Mouse (Mus musculus): Measurements from ENCODE around the gene Fbxo31. TPM values are rescaled to one million over a fixed set of nuclear protein-coding genes. Genes with fewer than 3 reads are reported as not detected.
A peak's percentile ranks its signal among the peaks of the same experiment; 100 is the strongest.

Fbxo31 gene
- polyA plus RNA-seq, 1 experiment, result 16.2 TPM

DNA sequence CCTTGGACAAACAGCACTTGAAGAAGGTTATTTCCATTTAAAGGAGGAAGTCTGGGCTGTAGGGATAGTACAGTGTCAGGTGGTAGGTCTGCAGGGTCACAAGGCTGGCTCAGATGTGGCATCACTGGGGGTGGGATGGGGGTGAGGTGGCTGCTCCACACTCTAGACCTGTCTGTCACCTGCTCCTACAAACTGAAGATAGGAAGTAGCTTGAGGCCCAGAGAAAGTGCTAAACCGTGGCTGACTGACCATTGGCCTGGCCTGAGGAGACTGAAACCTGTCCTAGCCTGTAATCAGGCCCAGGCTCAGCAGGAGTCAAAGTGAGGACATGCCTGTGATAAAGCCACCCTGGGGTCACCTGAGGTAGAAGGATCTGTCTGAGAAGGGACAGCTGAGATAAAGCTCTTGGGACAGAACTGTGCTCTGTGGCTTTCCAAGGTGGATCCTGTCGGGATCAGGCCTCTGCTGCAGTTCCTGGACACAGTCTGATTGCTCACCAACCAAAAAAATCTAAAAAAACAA, 10.7 kb upstream of the Fbxo31 start:
- H3K4me3 ChIP-seq (ENCODE audit: insufficient read depth, low read depth, low read length), result no peak overlapping the region
- no peaks in the 10 kb centered on the region for H3K27me3 ChIP-seq (replicated peaks; ENCODE audit: control insufficient read depth, insufficient read depth, low read length)
- H3K36me3 ChIP-seq (ENCODE audit: control insufficient read depth, insufficient read depth, low read length), result no peaks in the 10 kb centered on the region
- TF ChIP-seq CTCF (conservative IDR thresholded peaks at IDR 0.05; ENCODE audit: insufficient read depth, insufficient read length, low read depth, low read length), result no peak
- TF ChIP-seq POLR2A (IDR thresholded peaks at IDR 0.05; ENCODE audit: low read depth, low read length), result no peak
- peaks cover 20% of the 10 kb centered on the region for H3K4me1 ChIP-seq (ENCODE audit: control insufficient read depth, insufficient read depth, low read length)
- no peak overlapping the region for H3K27ac ChIP-seq (ENCODE audit: insufficient read depth, low read depth, low read length)
- DNase-seq, result no peak
- 66% methylated on average over 2 of the region's 2 CpGs for WGBS

DNA sequence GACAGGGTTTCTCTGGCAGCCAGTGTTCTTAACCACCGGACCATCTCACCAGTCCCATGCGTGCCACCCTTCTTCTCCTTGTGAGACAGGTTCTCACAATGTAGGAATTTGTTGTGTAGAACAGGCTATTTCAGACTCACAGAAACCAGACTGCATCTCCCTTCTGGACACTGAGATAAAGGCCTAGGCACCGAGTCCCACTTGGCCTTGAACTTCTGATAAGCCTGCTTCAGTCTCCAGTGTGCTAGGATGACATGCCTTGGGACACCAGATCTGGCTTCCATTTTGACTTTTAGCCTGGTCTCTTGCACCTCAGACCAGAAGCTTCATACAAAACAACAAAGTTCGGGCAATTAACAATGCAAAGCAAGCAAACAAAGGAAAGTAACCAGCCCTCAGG, 10.1 kb upstream of the Fbxo31 start:
- Histone ChIP-seq H3K36me3 (ENCODE audit: control insufficient read depth, insufficient read depth, low read length) (no peaks in the 10 kb centered on the region), H3K4me3 (ENCODE audit: insufficient read depth, low read depth, low read length) (no peak overlapping the region), H3K27me3 (replicated peaks; ENCODE audit: control insufficient read depth, insufficient read depth, low read length) (no peaks in the 10 kb centered on the region), H3K4me1 (ENCODE audit: control insufficient read depth, insufficient read depth, low read length) (peaks cover 20% of the 10 kb centered on the region), H3K27ac (ENCODE audit: insufficient read depth, low read depth, low read length) (no peak overlapping the region)
- 87% methylated on average over 4 of the region's 4 CpGs for WGBS
- TF ChIP-seq CTCF (conservative IDR thresholded peaks at IDR 0.05; ENCODE audit: insufficient read depth, insufficient read length, low read depth, low read length) (no peak), POLR2A (IDR thresholded peaks at IDR 0.05; ENCODE audit: low read depth, low read length) (no peak)
- no peak for DNase-seq

DNA sequence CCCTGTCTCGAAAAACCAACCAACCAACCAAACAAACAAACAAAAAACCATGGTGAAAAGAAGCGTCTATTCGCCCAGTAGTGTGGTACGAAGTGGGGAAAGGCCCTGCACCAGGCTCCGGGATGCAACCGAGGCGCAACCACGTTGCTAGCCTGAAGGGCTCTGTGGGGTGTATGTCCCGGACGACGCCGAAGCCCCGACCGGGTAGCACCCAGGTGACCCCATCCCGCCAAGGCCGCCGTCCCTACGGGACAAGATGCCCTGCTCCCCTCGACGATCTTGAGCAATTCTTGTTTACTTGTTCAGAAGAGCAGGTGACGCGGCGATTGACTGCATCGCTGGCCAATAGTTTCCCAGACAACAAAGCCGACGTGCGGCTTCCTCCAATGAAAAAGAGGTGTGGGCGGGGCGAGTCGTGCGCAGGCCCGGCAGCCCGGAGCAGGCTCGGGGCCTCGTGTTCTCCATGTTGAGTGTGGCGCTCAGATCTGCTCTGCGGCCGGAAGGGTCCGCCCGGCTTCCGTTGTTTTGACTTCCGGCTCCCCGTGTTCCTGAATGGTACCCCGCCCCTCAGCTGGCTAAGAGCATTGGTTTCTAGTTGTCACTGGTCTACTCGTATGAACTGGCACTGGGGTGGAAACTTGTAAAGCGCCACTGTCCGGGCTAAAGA, 6.7 kb upstream of the Fbxo31 start:
- Histone ChIP-seq H3K36me3 (ENCODE audit: control insufficient read depth, insufficient read depth, low read length) (no peaks in the 10 kb centered on the region), H3K27ac (ENCODE audit: insufficient read depth, low read depth, low read length) (peak overlapping the region; percentile 79), H3K4me3 (ENCODE audit: insufficient read depth, low read depth, low read length) (peak overlapping the region; percentile 68), H3K4me1 (ENCODE audit: control insufficient read depth, insufficient read depth, low read length) (peaks cover 4% of the 10 kb centered on the region; the same call in 1 of the 2 replicates), H3K27me3 (replicated peaks; ENCODE audit: control insufficient read depth, insufficient read depth, low read length) (no peaks in the 10 kb centered on the region)
- WGBS, result under 1% methylated on average over 47 of the region's 47 CpGs
- TF ChIP-seq CTCF (conservative IDR thresholded peaks at IDR 0.05; ENCODE audit: insufficient read depth, insufficient read length, low read depth, low read length) (no peak), POLR2A (IDR thresholded peaks at IDR 0.05; ENCODE audit: low read depth, low read length) (peak; percentile 94)
- peak; percentile 100 for DNase-seq

DNA sequence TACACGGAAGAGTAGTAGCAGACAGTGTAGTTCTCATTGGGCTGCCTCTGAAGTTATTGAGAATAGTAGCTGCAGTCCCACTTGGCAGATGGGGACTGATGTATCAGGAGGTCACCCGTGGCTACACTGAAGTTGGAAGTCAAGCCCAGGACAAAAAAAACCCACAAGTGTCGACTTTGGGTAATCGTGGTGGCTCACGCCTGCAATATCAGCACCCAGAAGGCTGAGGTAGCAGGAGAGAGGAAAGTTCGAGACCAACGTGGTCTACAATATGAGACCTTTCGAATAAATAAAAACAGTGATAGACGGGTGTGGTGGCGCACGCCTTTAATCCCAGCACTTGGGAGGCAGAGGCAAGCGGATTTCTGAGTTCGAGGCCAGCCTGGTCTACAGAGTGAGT, 6.1 kb upstream of the Fbxo31 start:
- H3K36me3 ChIP-seq (ENCODE audit: control insufficient read depth, insufficient read depth, low read length), result no peaks in the 10 kb centered on the region
- DNase-seq, result no peak
- peaks cover 4% of the 10 kb centered on the region; the same call in 1 of the 2 replicates for H3K4me1 ChIP-seq (ENCODE audit: control insufficient read depth, insufficient read depth, low read length)
- 43% methylated on average over 13 of the region's 13 CpGs for WGBS
- no peaks in the 10 kb centered on the region for H3K27me3 ChIP-seq (replicated peaks; ENCODE audit: control insufficient read depth, insufficient read depth, low read length)
- TF ChIP-seq CTCF (conservative IDR thresholded peaks at IDR 0.05; ENCODE audit: insufficient read depth, insufficient read length, low read depth, low read length) (no peak), POLR2A (IDR thresholded peaks at IDR 0.05; ENCODE audit: low read depth, low read length) (no peak)
- peak overlapping the region; percentile 79 for H3K27ac ChIP-seq (ENCODE audit: insufficient read depth, low read depth, low read length)
- peak overlapping the region; percentile 68 for H3K4me3 ChIP-seq (ENCODE audit: insufficient read depth, low read depth, low read length)

DNA sequence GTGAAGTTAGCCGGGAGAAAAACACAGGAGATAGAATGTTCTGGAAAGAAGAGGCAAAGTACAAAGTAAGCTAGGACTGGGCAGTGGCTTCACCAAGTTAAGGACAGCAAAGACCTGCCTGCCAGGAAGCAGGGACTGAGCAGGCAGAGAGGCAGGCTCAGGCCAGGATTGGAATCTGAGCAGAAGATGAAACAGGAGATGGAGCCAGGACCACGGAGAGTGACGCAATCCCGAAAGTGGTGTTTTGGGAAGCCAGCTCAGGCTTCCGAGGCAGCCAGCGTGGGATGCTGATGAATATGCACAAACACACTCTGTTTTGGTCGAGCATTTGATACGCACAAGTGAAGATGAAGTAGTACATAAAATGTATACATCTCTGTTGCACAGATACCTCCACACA, 5.0 kb upstream of the Fbxo31 start:
- Histone ChIP-seq H3K27me3 (replicated peaks; ENCODE audit: control insufficient read depth, insufficient read depth, low read length) (no peaks in the 10 kb centered on the region), H3K27ac (ENCODE audit: insufficient read depth, low read depth, low read length) (no peak overlapping the region), H3K36me3 (ENCODE audit: control insufficient read depth, insufficient read depth, low read length) (no peaks in the 10 kb centered on the region), H3K4me1 (ENCODE audit: control insufficient read depth, insufficient read depth, low read length) (peaks cover 4% of the 10 kb centered on the region; the same call in 1 of the 2 replicates), H3K4me3 (ENCODE audit: insufficient read depth, low read depth, low read length) (no peak overlapping the region)
- no peak for TF ChIP-seq CTCF (conservative IDR thresholded peaks at IDR 0.05; ENCODE audit: insufficient read depth, insufficient read length, low read depth, low read length)
- WGBS, result 38% methylated on average over 8 of the region's 8 CpGs
- no peak for DNase-seq

DNA sequence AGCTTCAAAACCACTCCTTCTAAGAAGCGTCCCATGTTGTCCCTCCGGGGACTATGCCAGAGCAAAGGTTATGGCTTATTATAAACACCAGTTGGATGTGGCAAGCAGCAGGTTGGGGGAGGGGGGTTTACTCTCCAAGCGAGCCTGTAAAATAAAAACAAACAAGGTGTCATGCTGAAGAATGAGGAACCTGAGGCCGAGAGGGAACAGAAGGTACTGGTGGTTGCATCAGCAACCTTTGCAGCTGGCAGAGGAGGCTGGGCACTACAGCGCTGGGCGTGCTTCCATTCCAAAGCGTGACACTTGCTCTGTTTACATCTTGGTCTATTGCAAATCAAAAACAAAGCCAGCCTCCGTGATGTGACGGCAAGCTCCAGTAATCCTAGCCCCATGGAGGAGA, 1.9 kb upstream of the Fbxo31 start:
- no peak for DNase-seq
- Histone ChIP-seq H3K36me3 (ENCODE audit: control insufficient read depth, insufficient read depth, low read length) (no peaks in the 10 kb centered on the region), H3K4me3 (ENCODE audit: insufficient read depth, low read depth, low read length) (no peak overlapping the region), H3K4me1 (ENCODE audit: control insufficient read depth, insufficient read depth, low read length) (peaks cover 10% of the 10 kb centered on the region; the same call in 1 of the 2 replicates), H3K27me3 (replicated peaks; ENCODE audit: control insufficient read depth, insufficient read depth, low read length) (no peaks in the 10 kb centered on the region), H3K27ac (ENCODE audit: insufficient read depth, low read depth, low read length) (no peak overlapping the region)
- TF ChIP-seq CTCF (conservative IDR thresholded peaks at IDR 0.05; ENCODE audit: insufficient read depth, insufficient read length, low read depth, low read length) (no peak), POLR2A (IDR thresholded peaks at IDR 0.05; ENCODE audit: low read depth, low read length) (no peak)
- 39% methylated on average over 9 of the region's 9 CpGs for WGBS

DNA sequence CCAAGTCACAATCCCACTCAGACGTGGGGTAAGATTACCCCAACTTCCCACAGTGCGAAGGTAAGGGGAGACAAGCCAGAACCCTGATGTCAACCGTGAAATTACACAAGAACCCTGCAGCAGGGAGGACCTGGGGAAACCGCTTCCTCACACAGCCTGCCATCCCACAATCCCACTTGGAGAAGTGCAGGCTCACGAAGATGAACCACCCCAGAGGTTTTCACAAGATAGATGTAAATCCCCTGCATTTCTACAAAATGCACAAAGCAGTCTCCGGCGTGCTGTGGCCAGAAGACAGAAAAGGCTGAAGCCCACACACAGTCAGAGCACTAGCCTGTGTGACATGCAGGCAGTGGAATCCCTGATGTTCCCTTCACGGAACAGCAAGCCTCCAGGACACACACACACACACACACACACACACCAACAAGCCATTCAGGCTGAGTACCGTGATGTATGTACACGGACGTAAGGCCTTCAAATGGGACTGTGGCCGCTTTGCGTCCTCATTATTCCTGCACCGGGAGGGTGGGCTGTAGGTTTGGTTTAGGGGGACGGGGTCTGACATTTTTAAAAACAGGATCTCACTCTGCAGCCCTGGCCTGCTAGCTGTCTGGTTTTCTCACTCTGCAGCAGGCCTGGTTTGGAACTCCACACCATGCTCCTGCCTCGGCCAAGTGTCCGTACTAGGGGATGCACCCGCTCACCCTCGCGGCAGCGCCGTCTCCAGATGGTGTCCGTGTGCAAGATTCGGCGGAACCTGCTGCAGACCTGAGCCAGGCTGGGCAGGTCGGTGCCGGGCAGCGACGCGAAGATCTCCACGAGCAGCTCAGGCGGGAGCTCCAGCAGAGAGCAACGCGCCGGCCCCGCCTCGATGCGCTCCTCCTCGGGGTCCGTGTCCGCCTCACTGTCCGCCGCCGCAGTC, 593 bp downstream of the Fbxo31 start:
- DNase-seq, result no peak

More for the DNA sequence above, 593 bp downstream of the Fbxo31 start:
- no peaks in the 10 kb centered on the region for H3K27me3 ChIP-seq (replicated peaks; ENCODE audit: control insufficient read depth, insufficient read depth, low read length)
- no peak overlapping the region for H3K27ac ChIP-seq (ENCODE audit: insufficient read depth, low read depth, low read length)
- no peaks in the 10 kb centered on the region for H3K36me3 ChIP-seq (ENCODE audit: control insufficient read depth, insufficient read depth, low read length)
- peak overlapping the region; percentile 61 for H3K4me3 ChIP-seq (ENCODE audit: insufficient read depth, low read depth, low read length)
- peaks cover 7% of the 10 kb centered on the region; the same call in 1 of the 2 replicates for H3K4me1 ChIP-seq (ENCODE audit: control insufficient read depth, insufficient read depth, low read length)
- 3% methylated on average over 44 of the region's 44 CpGs for WGBS
- no peak for TF ChIP-seq CTCF (conservative IDR thresholded peaks at IDR 0.05; ENCODE audit: insufficient read depth, insufficient read length, low read depth, low read length)
- TF ChIP-seq POLR2A (IDR thresholded peaks at IDR 0.05; ENCODE audit: low read depth, low read length), result no peak
